Mouse (Mus musculus) 3134 (cell line): ENCODE results near the gene Efna5.

Experiments used
- DNase-seq: peaks from one replicate; pipeline ENCODE4 v3.0.0-alpha.2; 2011; ENCODE audit warnings: low spot score; ENCODE audit not compliant: insufficient read length; ENCODE audit errors: extremely low read depth

Gene Efna5

DNA sequence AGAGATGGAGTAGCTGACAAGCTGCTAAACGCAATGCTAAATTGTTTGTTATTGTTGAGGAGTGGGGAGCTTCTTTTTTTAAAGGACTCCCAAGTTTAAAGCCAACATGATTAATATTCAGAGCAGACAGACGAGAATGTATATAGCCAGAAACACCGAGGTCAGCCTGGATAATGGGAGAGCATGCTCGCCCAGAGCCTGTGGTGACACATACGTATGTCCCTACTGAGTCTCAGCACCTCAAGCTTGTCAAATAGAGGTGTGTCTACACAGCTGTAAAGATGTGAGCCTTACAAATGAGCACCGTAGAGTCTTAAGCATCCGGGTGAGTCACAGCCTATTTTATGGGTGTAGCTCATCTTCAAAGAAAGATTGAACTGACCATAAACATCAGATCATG, 318.7 kb downstream of the Efna5 start:
- DNase-seq: no peak

DNA sequence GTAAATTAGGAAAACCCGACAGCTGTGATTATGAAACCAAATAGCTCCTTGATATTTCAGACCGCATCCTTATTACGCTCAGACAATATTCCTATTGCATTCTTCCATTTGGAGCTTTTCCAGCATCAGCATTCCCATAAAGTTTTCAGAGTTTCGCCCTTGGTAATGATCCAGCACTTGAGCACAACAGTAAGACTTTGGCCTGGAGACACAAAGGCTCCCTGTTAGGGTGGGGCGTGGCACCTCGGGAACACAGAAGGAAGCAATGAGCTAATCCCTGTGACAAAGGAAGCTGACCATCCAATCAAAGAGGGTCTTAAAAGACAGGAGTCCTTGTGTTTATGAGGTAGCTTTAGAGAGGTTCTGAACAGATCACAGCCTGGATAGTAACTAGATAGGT, 323.9 kb downstream of the Efna5 start:
- no peak for DNase-seq
